Mouse (Mus musculus): ENCODE results near the gene Wdr72. TPM values are rescaled to one million over a fixed set of nuclear protein-coding genes. Genes with fewer than 3 reads are reported as not detected.
A peak's percentile ranks its signal among the peaks of the same experiment; 100 is the strongest.

Wdr72 gene
- polyA plus RNA-seq (2015; fragmentation: Nextera tagmentation; extraction: Ambion mirVana), result 0.16 and 0.18 TPM in 2 replicates

DNA sequence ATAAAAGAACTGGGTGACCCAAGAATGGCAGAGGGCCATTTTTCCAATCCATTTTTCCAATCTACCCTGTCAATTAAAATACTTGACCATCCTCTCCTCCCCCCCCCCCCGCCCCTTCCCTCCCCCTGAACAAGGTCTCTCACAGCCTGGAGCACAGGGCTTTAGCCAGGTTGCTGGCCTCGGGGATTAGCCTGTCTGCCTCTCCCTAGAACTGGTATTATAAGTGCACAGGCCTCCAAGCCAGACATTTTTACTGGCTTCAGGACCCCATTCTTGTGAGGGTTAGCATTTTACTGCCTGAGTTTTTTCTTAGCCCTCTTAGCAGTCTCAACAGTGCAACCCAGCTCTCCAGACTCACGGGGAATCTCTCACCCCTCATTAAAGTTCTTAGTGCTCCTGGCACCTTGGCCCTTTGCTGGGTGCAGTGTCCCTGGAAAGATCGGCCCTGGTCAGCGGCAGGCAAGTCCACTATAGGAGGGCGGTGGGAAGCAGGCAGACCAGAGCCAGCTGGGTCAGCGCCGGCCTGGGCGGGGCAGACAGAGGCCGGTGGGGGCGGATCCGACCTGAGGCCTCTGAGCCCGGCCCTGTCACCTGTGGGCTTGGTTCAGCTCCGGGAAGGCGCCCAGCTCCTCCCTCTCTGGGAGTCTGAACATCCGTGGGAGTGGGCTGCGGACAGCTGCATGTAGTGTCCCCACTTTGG lies at the start of gene Wdr72:
TSS of gene Wdr72 (plus strand) at position 596 of the 700 bp plus-strand sequence.
- no peak within 1 kb of the TSS for H3K9ac ChIP-seq (replicated peaks; ENCODE audit: low read depth, low read length)
- no peak within 1 kb of the TSS for H3K27ac ChIP-seq (ENCODE audit: low read length)
- H3K36me3 ChIP-seq (ENCODE audit: control insufficient read depth, insufficient read depth), result no peaks in the 10 kb centered on the region
- WGBS, result 7% methylated on average over 16 of the region's 17 CpGs
- H3K4me3 ChIP-seq (replicated peaks; ENCODE audit: low read length), result peak within 1 kb of the TSS; percentile 8; the same call in 1 of the 2 replicates
- peaks cover 3% of the 10 kb centered on the region; the same call in 1 of the 2 replicates for H3K27me3 ChIP-seq (replicated peaks; ENCODE audit: control insufficient read depth, insufficient read depth, low read length)
- ATAC-seq, result no peak
- no peaks in the 10 kb centered on the region for H3K9me3 ChIP-seq (ENCODE audit: control insufficient read depth, low read length)
- peak within 1 kb of the TSS; percentile 26 for H3K4me2 ChIP-seq (ENCODE audit: low read length)
- H3K4me1 ChIP-seq (replicated peaks; ENCODE audit: control insufficient read depth, insufficient read depth, low read length), result peaks cover 3% of the 10 kb centered on the region

DNA sequence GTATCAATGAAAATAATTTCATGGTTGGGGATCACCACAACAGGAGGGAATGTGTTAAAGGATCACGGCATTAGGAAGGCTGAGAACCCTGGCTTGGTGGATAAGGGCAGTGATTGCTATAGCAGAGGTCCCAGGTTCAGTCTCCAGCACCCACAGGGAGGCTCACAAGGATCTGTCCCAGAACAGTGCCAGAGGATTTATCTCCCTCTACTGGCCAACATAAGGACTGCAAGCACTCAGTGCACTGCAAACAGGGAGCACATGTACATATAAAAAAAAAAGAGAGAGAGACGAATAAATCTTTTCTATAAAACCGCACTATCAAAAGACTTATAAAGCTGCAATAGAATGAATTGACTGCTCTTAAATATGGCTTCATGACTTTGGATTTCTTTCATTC lies 43.9 kb upstream of the Wdr72 start:
- Histone ChIP-seq H3K4me2 (ENCODE audit: low read length) (no peak overlapping the region), H3K4me1 (replicated peaks; ENCODE audit: control insufficient read depth, insufficient read depth, low read length) (no peaks in the 10 kb centered on the region; the same call in 1 of the 2 replicates), H3K9ac (replicated peaks; ENCODE audit: low read depth, low read length) (no peak overlapping the region), H3K27ac (ENCODE audit: low read length) (no peak overlapping the region), H3K27me3 (replicated peaks; ENCODE audit: control insufficient read depth, insufficient read depth, low read length) (no peaks in the 10 kb centered on the region), H3K36me3 (ENCODE audit: control insufficient read depth, insufficient read depth) (no peaks in the 10 kb centered on the region), H3K9me3 (ENCODE audit: control insufficient read depth, low read length) (no peaks in the 10 kb centered on the region), H3K4me3 (replicated peaks; ENCODE audit: low read length) (no peak overlapping the region)
- WGBS, result 86% methylated on average over 3 of the region's 3 CpGs
- no peak for ATAC-seq

DNA sequence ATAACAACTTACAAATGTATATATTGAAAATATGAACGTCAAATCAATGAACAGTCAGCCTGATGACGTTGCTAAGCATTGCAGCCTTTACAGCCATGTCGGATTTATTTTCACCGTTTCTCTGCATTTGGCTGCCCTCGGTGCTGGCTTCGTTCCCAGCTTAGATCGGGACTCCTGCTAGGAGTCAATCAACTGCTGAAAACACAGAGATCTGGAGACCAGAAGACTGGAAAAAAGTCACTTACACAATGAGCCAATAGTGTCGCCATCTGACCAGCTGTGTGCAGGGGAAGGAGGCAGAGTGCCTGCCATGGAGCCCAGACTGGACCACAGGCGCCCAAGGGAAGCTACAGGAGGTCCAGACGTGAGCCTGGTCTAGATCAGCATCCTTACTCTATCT lies 43.4 kb upstream of the Wdr72 start:
- Histone ChIP-seq H3K4me2 (ENCODE audit: low read length) (no peak overlapping the region), H3K36me3 (ENCODE audit: control insufficient read depth, insufficient read depth) (no peaks in the 10 kb centered on the region), H3K27me3 (replicated peaks; ENCODE audit: control insufficient read depth, insufficient read depth, low read length) (no peaks in the 10 kb centered on the region), H3K9me3 (ENCODE audit: control insufficient read depth, low read length) (no peaks in the 10 kb centered on the region), H3K27ac (ENCODE audit: low read length) (no peak overlapping the region), H3K9ac (replicated peaks; ENCODE audit: low read depth, low read length) (no peak overlapping the region), H3K4me3 (replicated peaks; ENCODE audit: low read length) (no peak overlapping the region), H3K4me1 (replicated peaks; ENCODE audit: control insufficient read depth, insufficient read depth, low read length) (no peaks in the 10 kb centered on the region; the same call in 1 of the 2 replicates)
- ATAC-seq, result no peak
- WGBS, result 59% methylated on average over 10 of the region's 10 CpGs

DNA sequence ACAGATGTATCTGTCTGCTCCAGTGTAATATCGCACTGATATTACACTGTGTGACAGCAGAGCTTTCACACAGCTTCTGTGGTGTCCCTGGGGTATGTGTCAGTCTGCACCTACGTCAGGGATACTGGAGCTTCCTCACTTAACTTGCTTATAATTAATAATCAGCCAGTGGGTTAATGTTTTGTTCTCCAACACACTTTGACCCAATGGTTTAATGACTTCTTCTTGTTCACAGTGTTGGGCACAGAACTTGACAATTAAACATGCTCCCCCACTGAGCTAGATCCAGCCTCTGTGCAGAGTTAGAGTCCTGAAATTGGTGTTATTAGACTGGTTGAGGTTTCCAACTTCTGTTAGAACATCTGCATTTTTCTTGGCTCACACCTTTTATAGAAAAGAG lies 34.2 kb upstream of the Wdr72 start:
- H3K27ac ChIP-seq (ENCODE audit: low read length), result no peak overlapping the region
- 67% methylated on average over 2 of the region's 2 CpGs for WGBS
- no peaks in the 10 kb centered on the region for H3K36me3 ChIP-seq (ENCODE audit: control insufficient read depth, insufficient read depth)
- ATAC-seq, result no peak
- H3K4me2 ChIP-seq (ENCODE audit: low read length), result no peak overlapping the region
- no peaks in the 10 kb centered on the region for H3K9me3 ChIP-seq (ENCODE audit: control insufficient read depth, low read length)
- no peak overlapping the region for H3K4me3 ChIP-seq (replicated peaks; ENCODE audit: low read length)
- H3K4me1 ChIP-seq (replicated peaks; ENCODE audit: control insufficient read depth, insufficient read depth, low read length), result no peaks in the 10 kb centered on the region
- no peak overlapping the region for H3K9ac ChIP-seq (replicated peaks; ENCODE audit: low read depth, low read length)
- no peaks in the 10 kb centered on the region for H3K27me3 ChIP-seq (replicated peaks; ENCODE audit: control insufficient read depth, insufficient read depth, low read length)

DNA sequence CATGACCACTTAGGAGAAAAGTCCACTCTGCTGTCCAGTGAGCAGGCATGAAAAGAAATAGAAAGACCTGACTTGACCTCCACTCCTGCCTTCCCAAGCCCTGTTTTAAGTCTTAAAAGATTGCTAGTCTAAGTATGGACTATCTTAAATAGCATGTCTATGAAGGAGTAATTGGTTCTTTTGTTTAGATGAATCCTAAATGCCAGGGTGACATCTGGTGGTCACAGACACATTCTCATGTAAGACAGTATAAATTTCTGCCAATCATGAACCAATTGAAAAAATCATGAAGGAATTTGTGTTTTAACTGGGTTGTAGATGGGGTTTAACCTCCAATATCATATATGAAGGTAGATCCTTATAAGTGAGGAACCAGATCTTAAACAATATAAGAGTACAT lies 31.7 kb upstream of the Wdr72 start:
- Histone ChIP-seq H3K9ac (replicated peaks; ENCODE audit: low read depth, low read length) (no peak overlapping the region), H3K36me3 (ENCODE audit: control insufficient read depth, insufficient read depth) (no peaks in the 10 kb centered on the region), H3K27me3 (replicated peaks; ENCODE audit: control insufficient read depth, insufficient read depth, low read length) (no peaks in the 10 kb centered on the region), H3K9me3 (ENCODE audit: control insufficient read depth, low read length) (no peaks in the 10 kb centered on the region), H3K4me3 (replicated peaks; ENCODE audit: low read length) (no peak overlapping the region), H3K27ac (ENCODE audit: low read length) (no peak overlapping the region), H3K4me1 (replicated peaks; ENCODE audit: control insufficient read depth, insufficient read depth, low read length) (no peaks in the 10 kb centered on the region), H3K4me2 (ENCODE audit: low read length) (no peak overlapping the region)
- ATAC-seq, result no peak

DNA sequence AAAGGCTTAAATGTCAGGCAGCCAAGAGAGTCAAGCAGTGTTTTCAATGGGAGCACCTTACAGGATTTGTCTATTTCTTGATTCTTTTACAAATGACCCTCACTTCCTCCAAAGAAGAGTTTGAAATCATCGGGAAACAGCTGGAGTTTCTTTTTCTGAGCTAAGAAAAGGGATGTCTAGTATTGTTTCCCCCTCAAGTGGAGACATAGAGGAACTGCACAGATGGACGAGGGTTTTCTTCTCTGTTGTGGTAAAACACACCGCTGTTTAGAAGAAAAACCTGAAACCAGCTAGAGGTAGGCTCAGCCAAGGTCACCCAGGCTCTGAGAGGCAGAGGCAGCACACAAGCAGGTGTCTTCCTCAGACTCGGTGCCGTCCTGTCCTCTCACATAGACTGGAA lies 29.9 kb upstream of the Wdr72 start:
- H3K27ac ChIP-seq (ENCODE audit: low read length), result no peak overlapping the region
- WGBS, result 41% methylated on average over 5 of the region's 5 CpGs
- H3K4me1 ChIP-seq (replicated peaks; ENCODE audit: control insufficient read depth, insufficient read depth, low read length), result no peaks in the 10 kb centered on the region
- no peaks in the 10 kb centered on the region for H3K36me3 ChIP-seq (ENCODE audit: control insufficient read depth, insufficient read depth)
- H3K9ac ChIP-seq (replicated peaks; ENCODE audit: low read depth, low read length), result no peak overlapping the region
- no peak overlapping the region for H3K4me2 ChIP-seq (ENCODE audit: low read length)
- no peak for ATAC-seq
- no peaks in the 10 kb centered on the region for H3K27me3 ChIP-seq (replicated peaks; ENCODE audit: control insufficient read depth, insufficient read depth, low read length)
- H3K9me3 ChIP-seq (ENCODE audit: control insufficient read depth, low read length), result no peaks in the 10 kb centered on the region
- no peak overlapping the region for H3K4me3 ChIP-seq (replicated peaks; ENCODE audit: low read length)

DNA sequence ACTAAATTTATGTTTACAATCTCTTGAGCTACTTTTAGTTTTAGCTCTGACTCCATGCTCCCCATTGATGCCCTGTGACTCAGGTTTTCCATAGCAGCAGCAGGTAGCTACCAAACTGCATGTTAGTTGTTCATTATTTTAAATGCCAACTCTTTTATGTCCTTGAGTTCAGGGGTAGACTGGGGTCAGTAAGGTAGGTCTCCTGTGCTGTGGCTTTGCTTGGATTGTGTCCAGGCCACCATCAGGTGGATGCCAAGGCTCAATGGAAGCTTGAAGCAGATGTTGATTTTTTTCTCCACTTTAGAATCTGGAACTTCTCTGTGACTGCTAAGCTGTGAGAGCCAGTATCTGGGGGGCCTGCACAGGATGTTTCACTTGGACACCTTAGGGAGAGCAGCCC lies 8.6 kb upstream of the Wdr72 start:
- Histone ChIP-seq H3K36me3 (ENCODE audit: control insufficient read depth, insufficient read depth) (no peaks in the 10 kb centered on the region), H3K9me3 (ENCODE audit: control insufficient read depth, low read length) (no peaks in the 10 kb centered on the region), H3K4me2 (ENCODE audit: low read length) (no peak overlapping the region), H3K4me3 (replicated peaks; ENCODE audit: low read length) (no peak overlapping the region), H3K9ac (replicated peaks; ENCODE audit: low read depth, low read length) (no peak overlapping the region), H3K27me3 (replicated peaks; ENCODE audit: control insufficient read depth, insufficient read depth, low read length) (no peaks in the 10 kb centered on the region), H3K27ac (ENCODE audit: low read length) (no peak overlapping the region), H3K4me1 (replicated peaks; ENCODE audit: control insufficient read depth, insufficient read depth, low read length) (no peaks in the 10 kb centered on the region)
- no peak for ATAC-seq

DNA sequence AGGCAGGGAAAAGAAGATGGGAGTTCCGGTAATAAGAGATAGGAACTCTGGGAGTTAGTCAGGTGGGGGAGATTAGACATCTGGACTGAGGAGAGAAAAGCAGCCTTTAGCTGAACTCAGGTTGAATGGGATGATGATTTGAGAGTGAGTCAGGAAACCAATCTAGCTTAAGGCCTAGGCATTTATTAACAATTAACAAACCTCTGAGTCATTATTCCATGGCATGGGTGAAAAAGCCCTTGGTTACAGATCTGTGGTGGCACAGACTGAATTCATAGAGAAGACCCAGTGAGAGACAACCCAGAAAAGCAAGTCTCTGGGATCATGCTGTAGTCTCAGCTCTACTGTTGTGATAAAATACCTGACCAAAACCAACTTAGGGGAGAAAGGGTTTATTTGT lies 7.5 kb upstream of the Wdr72 start:
- Histone ChIP-seq H3K9ac (replicated peaks; ENCODE audit: low read depth, low read length) (no peak overlapping the region), H3K4me3 (replicated peaks; ENCODE audit: low read length) (no peak overlapping the region), H3K27ac (ENCODE audit: low read length) (no peak overlapping the region), H3K27me3 (replicated peaks; ENCODE audit: control insufficient read depth, insufficient read depth, low read length) (no peaks in the 10 kb centered on the region), H3K4me2 (ENCODE audit: low read length) (no peak overlapping the region), H3K9me3 (ENCODE audit: control insufficient read depth, low read length) (no peaks in the 10 kb centered on the region), H3K4me1 (replicated peaks; ENCODE audit: control insufficient read depth, insufficient read depth, low read length) (no peaks in the 10 kb centered on the region), H3K36me3 (ENCODE audit: control insufficient read depth, insufficient read depth) (no peaks in the 10 kb centered on the region)
- 95% methylated on average over 1 of the region's 1 CpGs for WGBS
- ATAC-seq, result no peak

DNA sequence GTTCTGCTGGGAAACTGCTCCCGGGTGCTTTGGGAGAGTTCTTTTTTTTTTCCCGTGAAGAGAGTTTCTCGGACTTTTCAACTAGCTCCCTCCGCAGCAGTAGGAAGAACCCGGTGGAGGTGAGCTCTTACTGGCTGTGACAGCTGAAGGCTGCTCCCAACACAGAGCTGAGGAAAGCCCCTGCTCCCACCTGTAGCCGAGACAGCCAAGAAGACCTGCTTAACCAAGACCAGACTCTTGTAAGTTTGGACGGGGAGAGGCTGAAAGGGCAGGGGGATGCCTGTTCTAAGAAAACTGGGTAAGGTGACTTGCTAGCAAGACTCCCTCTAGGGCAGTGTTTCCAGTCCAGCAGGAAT lies 283 bp downstream of the Wdr72 start:
- ATAC-seq, result no peak
- no peak overlapping the region for H3K9ac ChIP-seq (replicated peaks; ENCODE audit: low read depth, low read length)
- peaks cover 3% of the 10 kb centered on the region; the same call in 1 of the 2 replicates for H3K27me3 ChIP-seq (replicated peaks; ENCODE audit: control insufficient read depth, insufficient read depth, low read length)
- H3K27ac ChIP-seq (ENCODE audit: low read length), result no peak overlapping the region
- H3K36me3 ChIP-seq (ENCODE audit: control insufficient read depth, insufficient read depth), result no peaks in the 10 kb centered on the region
- H3K9me3 ChIP-seq (ENCODE audit: control insufficient read depth, low read length), result no peaks in the 10 kb centered on the region
- H3K4me3 ChIP-seq (replicated peaks; ENCODE audit: low read length), result peak overlapping the region; percentile 8; the same call in 1 of the 2 replicates
- H3K4me2 ChIP-seq (ENCODE audit: low read length), result peak overlapping the region; percentile 26
- 3% methylated on average over 7 of the region's 7 CpGs for WGBS
- H3K4me1 ChIP-seq (replicated peaks; ENCODE audit: control insufficient read depth, insufficient read depth, low read length), result peaks cover 3% of the 10 kb centered on the region

DNA sequence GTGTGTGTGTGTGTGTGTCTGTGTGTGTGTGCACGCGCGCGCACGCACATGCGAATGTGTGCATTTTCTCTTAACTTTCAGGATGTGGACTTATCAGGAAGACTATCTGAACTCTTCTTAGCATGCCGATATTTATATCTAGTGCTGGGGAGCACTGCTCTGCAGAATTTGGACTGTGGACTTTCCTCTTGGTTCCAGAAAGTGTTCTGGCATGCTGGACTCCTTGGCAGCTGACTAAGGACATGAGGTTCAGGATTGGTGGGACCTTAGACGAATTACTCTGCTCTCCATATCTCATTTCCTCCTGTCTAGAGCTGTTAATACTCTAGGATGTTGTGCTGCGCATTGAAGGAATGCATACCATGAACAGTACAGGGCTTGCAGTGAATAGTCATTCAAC lies 2.4 kb downstream of the Wdr72 start:
- WGBS, result 95% methylated on average over 9 of the region's 9 CpGs
- H3K9me3 ChIP-seq (ENCODE audit: control insufficient read depth, low read length), result no peaks in the 10 kb centered on the region
- no peak for ATAC-seq

More for the DNA sequence above, 2.4 kb downstream of the Wdr72 start:
- peaks cover 3% of the 10 kb centered on the region; the same call in 1 of the 2 replicates for H3K27me3 ChIP-seq (replicated peaks; ENCODE audit: control insufficient read depth, insufficient read depth, low read length)
- H3K27ac ChIP-seq (ENCODE audit: low read length), result no peak overlapping the region
- H3K4me1 ChIP-seq (replicated peaks; ENCODE audit: control insufficient read depth, insufficient read depth, low read length), result peaks cover 3% of the 10 kb centered on the region
- H3K4me2 ChIP-seq (ENCODE audit: low read length), result no peak overlapping the region
- no peak overlapping the region for H3K9ac ChIP-seq (replicated peaks; ENCODE audit: low read depth, low read length)
- no peaks in the 10 kb centered on the region for H3K36me3 ChIP-seq (ENCODE audit: control insufficient read depth, insufficient read depth)
- no peak overlapping the region for H3K4me3 ChIP-seq (replicated peaks; ENCODE audit: low read length)
